Mouse (Mus musculus) limb, embryonic 14.5 days (tissue): Measurements from ENCODE around the gene Ptges. TPM values are rescaled to one million over a fixed set of nuclear protein-coding genes. Genes with fewer than 3 reads are reported as not detected.
A peak's percentile ranks its signal among the peaks of the same experiment; 100 is the strongest.

Source experiments
- ATAC-seq: fragments of 200-750 bp; cut with Nextera tagmentation; 2 replicates; pipeline ENCODE4 v1.8.0; 2017; ENCODE audit warnings: low read depth, moderate number of reproducible peaks, moderate TSS enrichment; ENCODE audit not compliant: low FRiP score
- DNase-seq: peaks from one replicate; pipeline ENCODE4 v3.0.0-alpha.2; 2015; ENCODE audit warnings: low spot score
- H3K27ac ChIP-seq: fragments of 300-500 bp; sonication (generic); replicated peaks from 2 replicates; pipeline ENCODE4 v1.5.1; 2014; ENCODE audit warnings: low read depth, mild to moderate bottlenecking, low read length, moderate library complexity, mixed read lengths
- H3K27me3 ChIP-seq: fragments of 300-500 bp; sonication (generic); 2 replicates; pipeline ENCODE4 v1.6.1; 2014; ENCODE audit warnings: low read length, mixed read lengths; ENCODE audit not compliant: control insufficient read depth, insufficient read depth
- H3K36me3 ChIP-seq: fragments of 300-500 bp; sonication (generic); 2 replicates; pipeline ENCODE4 v1.6.1; 2014; ENCODE audit warnings: mild to moderate bottlenecking, low read length, moderate library complexity, mixed read lengths; ENCODE audit not compliant: control insufficient read depth, insufficient read depth
- H3K4me1 ChIP-seq: fragments of 300-500 bp; sonication (generic); 2 replicates; pipeline ENCODE4 v1.6.1; 2014; ENCODE audit warnings: antibody characterized with exemption, low read length, mixed read lengths; ENCODE audit not compliant: control insufficient read depth, insufficient read depth
- H3K4me2 ChIP-seq: fragments of 300-500 bp; sonication (generic); replicated peaks from 2 replicates; pipeline ENCODE4 v1.6.1; 2014; ENCODE audit warnings: low read depth, mild to moderate bottlenecking, low read length, moderate library complexity; ENCODE audit not compliant: severe bottlenecking
- H3K4me3 ChIP-seq: fragments of 300-500 bp; sonication (generic); replicated peaks from 2 replicates; pipeline ENCODE4 v1.5.1; 2014; ENCODE audit warnings: low read length
- H3K9ac ChIP-seq: fragments of 300-500 bp; sonication (generic); 2 replicates; pipeline ENCODE4 v1.6.1; 2014; ENCODE audit warnings: mild to moderate bottlenecking, low read depth, low read length, moderate library complexity; ENCODE audit not compliant: severe bottlenecking
- H3K9me3 ChIP-seq: fragments of 300-500 bp; sonication (generic); 2 replicates; pipeline ENCODE4 v1.6.1; 2016; ENCODE audit warnings: low read length; ENCODE audit not compliant: control insufficient read depth
- POLR2A ChIP-seq: fragments of 200-500 bp; IDR thresholded peaks from 2 replicates; pipeline ENCODE4 v1.8.0; 2012; ENCODE audit warnings: inconsistent platforms, mild to moderate bottlenecking, moderate library complexity, borderline replicate concordance; ENCODE audit not compliant: insufficient read depth, insufficient read length; ENCODE audit errors: extremely low read depth
- WGBS: fragments of 180-500 bp; shearing (Covaris S2); extraction: QIAGEN DNeasy Blood & Tissue Kit; methylation state at CpG from one replicate; pipeline ENCODE4 v1.1.7; 2014; 5-methylcytosine and 5-hydroxymethylcytosine counted together
- polyA plus RNA-seq, 2 experiments: library from polyadenylated mRNA; depleted of rRNA in 1 of 2; stranded (reverse) in 1 of 2; unstranded in 1 of 2; fragments of >200 nt; fragmentation: Nextera tagmentation in 1 of 2; extraction: Ambion mirVana in 1 of 2; gene quantifications; 2 replicates each; pipeline versions ENCODE4 v1.2.1 to v1.2.3; 2012 to 2014

The Ptges gene
- polyA plus RNA-seq, 2 experiments: 16.4 to 20.5 TPM

DNA sequence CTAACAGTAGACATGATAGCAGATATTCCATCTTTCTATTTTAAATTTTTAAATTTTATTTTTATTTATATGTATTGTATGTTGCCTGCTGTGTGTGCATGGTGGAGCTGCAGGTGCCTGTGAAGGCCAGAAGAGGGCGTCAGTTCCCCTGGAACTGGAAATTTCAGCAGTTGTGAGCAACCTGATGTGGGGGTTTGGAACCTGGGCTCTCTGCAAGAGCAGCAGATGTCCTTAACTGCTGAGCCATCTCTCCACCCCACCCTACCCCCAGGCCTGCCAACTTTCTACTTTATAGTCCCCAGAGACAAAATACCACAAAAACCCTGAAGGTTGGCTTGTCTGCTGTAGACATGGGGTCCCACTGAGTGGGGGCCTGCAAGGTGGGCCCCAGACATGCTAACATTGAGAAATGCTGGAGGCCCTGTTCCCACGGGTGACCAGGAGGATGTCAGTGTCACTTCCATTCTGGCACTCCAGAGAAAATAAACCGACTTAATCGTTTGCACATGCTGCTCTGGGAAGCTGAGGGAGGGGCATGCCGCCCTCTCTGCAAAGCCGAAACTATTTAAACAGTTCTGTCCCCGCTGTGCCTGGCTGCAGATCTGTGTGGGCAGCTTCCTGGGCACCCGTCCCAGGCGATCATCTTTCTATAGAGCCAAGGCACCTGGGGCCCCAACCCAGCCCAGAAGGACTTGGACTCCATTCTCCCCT, 44.1 kb downstream of the Ptges start:
- no peak overlapping the region for H3K9ac ChIP-seq
- DNase-seq (peak; percentile 72), ATAC-seq (peak; percentile 58)
- 17% methylated on average over 9 of the region's 9 CpGs for WGBS
- peak overlapping the region; percentile 81 for H3K27ac ChIP-seq
- H3K4me1 ChIP-seq: peaks cover 11% of the 10 kb centered on the region
- no peaks in the 10 kb centered on the region for H3K27me3 ChIP-seq
- TF ChIP-seq POLR2A: no peak
- H3K9me3 ChIP-seq: no peaks in the 10 kb centered on the region
- H3K4me3 ChIP-seq: no peak overlapping the region; the same call in 1 of the 2 replicates
- H3K36me3 ChIP-seq: peaks cover 30% of the 10 kb centered on the region
- H3K4me2 ChIP-seq: peak overlapping the region; percentile 23; the same call in 1 of the 2 replicates

GRCm38 (mm10) chr2:30884852-30885373, 44.8 kb downstream of the Ptges start:
- peak overlapping the region; percentile 81; the same call in 1 of the 2 replicates for H3K27ac ChIP-seq
- H3K36me3 ChIP-seq: peaks cover 35% of the 10 kb centered on the region
- 89% methylated on average over 4 of the region's 4 CpGs for WGBS

DNA sequence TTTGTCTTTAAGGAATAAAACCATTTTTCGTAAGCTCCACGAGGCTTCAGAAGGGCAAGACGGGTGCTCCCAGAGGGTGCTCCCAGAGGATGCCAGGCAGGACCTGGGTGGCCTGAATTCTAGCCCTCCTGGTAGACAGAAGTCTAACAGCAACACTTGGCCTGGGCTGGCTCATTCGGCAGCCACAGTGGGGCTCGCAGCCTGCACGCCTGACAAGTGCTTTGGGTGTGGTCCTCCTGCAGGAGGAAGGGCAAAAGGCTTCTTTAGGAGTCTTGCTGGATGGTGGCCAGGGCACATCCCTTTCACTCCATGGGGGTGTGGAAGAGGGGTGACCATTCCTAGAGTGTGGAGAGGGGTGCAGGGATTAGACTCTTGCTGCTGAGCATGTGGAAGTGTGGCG, 48.4 kb downstream of the Ptges start:
- H3K27me3 ChIP-seq: no peaks in the 10 kb centered on the region
- no peak overlapping the region for H3K9ac ChIP-seq
- peaks cover 50% of the 10 kb centered on the region for H3K36me3 ChIP-seq
- 88% methylated on average over 7 of the region's 7 CpGs for WGBS
- H3K9me3 ChIP-seq: no peaks in the 10 kb centered on the region
- TF ChIP-seq POLR2A: no peak
- H3K27ac ChIP-seq: no peak overlapping the region
- H3K4me1 ChIP-seq: peaks cover 13% of the 10 kb centered on the region
- no peak overlapping the region for H3K4me3 ChIP-seq
- H3K4me2 ChIP-seq: no peak overlapping the region
- DNase-seq: no peak
- ATAC-seq: no peak

More at GRCm38 (mm10) chr2:30884852-30885373, 44.8 kb downstream of the Ptges start:
- Histone ChIP-seq H3K9me3 (no peaks in the 10 kb centered on the region), H3K4me2 (no peak overlapping the region), H3K4me1 (peaks cover 11% of the 10 kb centered on the region), H3K4me3 (no peak overlapping the region), H3K27me3 (no peaks in the 10 kb centered on the region), H3K9ac (no peak overlapping the region)
- no peak for TF ChIP-seq POLR2A
- DNase-seq (no peak), ATAC-seq (no peak)

DNA sequence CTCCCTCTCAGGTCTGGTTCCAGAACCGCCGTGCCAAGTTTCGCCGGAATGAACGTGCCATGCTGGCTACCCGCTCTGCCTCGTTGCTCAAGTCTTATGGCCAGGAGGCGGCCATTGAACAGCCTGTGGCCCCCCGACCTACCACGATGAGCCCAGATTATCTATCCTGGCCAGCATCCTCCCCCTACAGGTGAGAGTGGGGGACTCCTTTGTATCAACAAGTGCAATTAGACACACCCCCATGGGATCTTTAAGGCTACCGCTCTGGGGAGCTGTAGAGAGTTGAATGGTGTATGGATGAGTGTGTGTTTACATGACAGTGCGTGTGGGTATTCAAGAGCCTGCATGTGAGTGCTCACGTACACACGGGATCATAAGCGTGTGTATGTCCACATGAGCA, 50.2 kb downstream of the Ptges start:
- Histone ChIP-seq H3K27ac (no peak overlapping the region), H3K4me2 (no peak overlapping the region), H3K27me3 (no peaks in the 10 kb centered on the region), H3K9me3 (no peaks in the 10 kb centered on the region), H3K9ac (no peak overlapping the region), H3K4me3 (no peak overlapping the region), H3K36me3 (peaks cover 43% of the 10 kb centered on the region), H3K4me1 (peaks cover 21% of the 10 kb centered on the region)
- 92% methylated on average over 15 of the region's 15 CpGs for WGBS
- no peak for ATAC-seq
- TF ChIP-seq POLR2A: no peak
- no peak for DNase-seq

GRCm38 (mm10) chr2:30875621-30876432, 53.8 kb downstream of the Ptges start:
- no peak overlapping the region for H3K4me3 ChIP-seq

More at GRCm38 (mm10) chr2:30875621-30876432, 53.8 kb downstream of the Ptges start:
- H3K36me3 ChIP-seq: peaks cover 25% of the 10 kb centered on the region
- no peak for ATAC-seq
- peak overlapping the region; percentile 67 for H3K27ac ChIP-seq
- no peak overlapping the region for H3K4me2 ChIP-seq
- 35% methylated on average over 11 of the region's 11 CpGs for WGBS
- DNase-seq: no peak
- H3K27me3 ChIP-seq: no peaks in the 10 kb centered on the region
- H3K9me3 ChIP-seq: no peaks in the 10 kb centered on the region
- peaks cover 55% of the 10 kb centered on the region for H3K4me1 ChIP-seq
- H3K9ac ChIP-seq: no peak overlapping the region
- TF ChIP-seq POLR2A: no peak
